Mouse (Mus musculus) kidney, adult 2 months (tissue): ENCODE data around the gene Spen. TPM values are rescaled to one million over a fixed set of nuclear protein-coding genes. Genes with fewer than 3 reads are reported as not detected.

ENCODE experiments used
- DNase-seq: peaks from one replicate; pipeline ENCODE4 v3.0.0; 2021
- H3K27ac ChIP-seq: fragments of 200-500 bp; 2 replicates; pipeline ENCODE4 v1.5.1; 2012; ENCODE audit warnings: low read depth, low read length, control low read depth, inconsistent platforms; ENCODE audit not compliant: insufficient read depth
- H3K27me3 ChIP-seq: fragments of 200-500 bp; replicated peaks from 2 replicates; pipeline ENCODE4 v1.6.1; 2012; ENCODE audit warnings: mild to moderate bottlenecking, moderate library complexity, low read length, inconsistent platforms; ENCODE audit not compliant: control insufficient read depth, insufficient read depth
- H3K36me3 ChIP-seq: fragments of 200-500 bp; 2 replicates; pipeline ENCODE4 v1.6.1; 2012; ENCODE audit warnings: mild to moderate bottlenecking, moderate library complexity, low read length, inconsistent platforms; ENCODE audit not compliant: control insufficient read depth, insufficient read depth
- H3K4me1 ChIP-seq: fragments of 200-500 bp; 2 replicates; pipeline ENCODE4 v1.6.1; 2011; ENCODE audit warnings: low read length; ENCODE audit not compliant: control insufficient read depth, insufficient read depth
- H3K4me3 ChIP-seq: fragments of 200-500 bp; 2 replicates; pipeline ENCODE4 v1.5.1; 2011; ENCODE audit warnings: mild to moderate bottlenecking, low read depth, low read length, control low read depth; ENCODE audit not compliant: insufficient read depth
- CTCF ChIP-seq: fragments of 200-500 bp; conservative IDR thresholded peaks from 2 replicates; pipeline ENCODE4 v1.5.1; 2011; ENCODE audit warnings: low read depth, mild to moderate bottlenecking, control low read depth, low read length, moderate library complexity, mixed read lengths; ENCODE audit not compliant: insufficient read depth, insufficient read length
- POLR2A ChIP-seq: fragments of 200-500 bp; IDR thresholded peaks from one replicate; pipeline ENCODE4 v1.6.1; 2011; ENCODE audit warnings: low read depth, low read length, control low read depth
- WGBS: fragments of 180-500 bp; shearing (Covaris S2); methylation state at CpG from one replicate; pipeline ENCODE4 v1.1.7; 2018; 5-methylcytosine and 5-hydroxymethylcytosine counted together
- polyA plus RNA-seq: library from polyadenylated mRNA; depleted of rRNA; stranded (reverse); fragments of >200 nt; gene quantifications from 2 replicates; pipeline ENCODE4 v1.2.3, GENCODE M21; 2012

Spen gene
- polyA plus RNA-seq, 1 experiment: 19.6 TPM

- peaks cover 35% of the 10 kb centered on the region for H3K4me1 ChIP-seq
- H3K36me3 ChIP-seq: no peaks in the 10 kb centered on the region
- H3K27ac ChIP-seq: no peak overlapping the region
- TF ChIP-seq POLR2A (no peak), CTCF (no peak)
- DNase-seq: peak; percentile 67
- H3K4me3 ChIP-seq: no peak overlapping the region
- no peaks in the 10 kb centered on the region for H3K27me3 ChIP-seq
- WGBS: 44% methylated on average over 7 of the region's 7 CpGs
Measured at GRCm38 (mm10) chr4:141526936-141527650, 11.3 kb downstream of the Spen start.

DNA sequence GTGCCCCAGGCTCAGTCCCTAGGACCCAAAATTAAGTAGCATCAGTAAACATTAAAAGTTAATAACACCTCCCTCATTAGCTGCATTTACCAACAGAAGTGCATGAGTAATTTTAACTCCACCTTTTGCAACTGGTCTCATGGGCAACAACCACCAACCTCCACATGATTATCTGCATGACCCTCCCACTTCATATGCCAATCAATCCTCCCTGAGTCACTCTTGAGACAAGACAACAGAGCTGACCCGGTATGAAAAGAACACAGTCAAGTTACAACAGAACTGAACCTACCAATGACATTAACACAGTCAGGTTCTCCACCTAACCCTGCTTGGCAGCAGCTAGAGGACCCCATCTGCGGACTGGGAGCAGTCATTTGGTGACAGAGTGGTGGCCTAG lies 12.5 kb downstream of the Spen start:
- DNase-seq: no peak
- no peak overlapping the region for H3K27ac ChIP-seq
- no peaks in the 10 kb centered on the region; the same call in 1 of the 2 replicates for H3K36me3 ChIP-seq
- H3K4me3 ChIP-seq: no peak overlapping the region
- H3K27me3 ChIP-seq: no peaks in the 10 kb centered on the region
- WGBS: 55% methylated on average over 2 of the region's 2 CpGs
- TF ChIP-seq POLR2A (no peak), CTCF (no peak)
- peaks cover 35% of the 10 kb centered on the region for H3K4me1 ChIP-seq

GRCm38 (mm10) chr4:141524658-141525057 lies 13.7 kb downstream of the Spen start:
- WGBS: 19% methylated on average over 6 of the region's 6 CpGs
- Histone ChIP-seq H3K4me1 (peaks cover 35% of the 10 kb centered on the region), H3K36me3 (no peaks in the 10 kb centered on the region; the same call in 1 of the 2 replicates), H3K4me3 (no peak overlapping the region), H3K27ac (no peak overlapping the region), H3K27me3 (no peaks in the 10 kb centered on the region)
- no peak for TF ChIP-seq POLR2A
- no peak for TF ChIP-seq CTCF
- no peak for DNase-seq

DNA sequence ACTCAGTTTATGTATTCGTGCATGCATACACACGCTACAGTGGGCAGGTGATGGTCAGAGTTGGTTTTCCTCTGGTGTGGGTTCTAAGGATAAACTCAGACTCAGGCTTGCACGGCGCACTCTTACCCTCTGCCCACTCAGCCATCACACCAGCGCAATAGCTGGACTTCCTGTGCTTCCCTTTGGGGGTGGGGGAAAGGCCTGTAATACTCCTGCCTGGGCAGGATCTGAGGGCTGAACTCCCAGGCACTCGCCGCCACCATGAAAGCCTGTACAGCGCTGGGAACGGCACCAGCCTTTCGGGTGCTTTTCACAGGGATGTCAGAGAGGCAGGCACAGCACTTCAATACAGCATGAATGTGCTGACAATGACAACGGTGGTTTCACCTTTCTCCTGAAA lies 15.3 kb downstream of the Spen start:
- peaks cover 32% of the 10 kb centered on the region for H3K4me1 ChIP-seq

DNA sequence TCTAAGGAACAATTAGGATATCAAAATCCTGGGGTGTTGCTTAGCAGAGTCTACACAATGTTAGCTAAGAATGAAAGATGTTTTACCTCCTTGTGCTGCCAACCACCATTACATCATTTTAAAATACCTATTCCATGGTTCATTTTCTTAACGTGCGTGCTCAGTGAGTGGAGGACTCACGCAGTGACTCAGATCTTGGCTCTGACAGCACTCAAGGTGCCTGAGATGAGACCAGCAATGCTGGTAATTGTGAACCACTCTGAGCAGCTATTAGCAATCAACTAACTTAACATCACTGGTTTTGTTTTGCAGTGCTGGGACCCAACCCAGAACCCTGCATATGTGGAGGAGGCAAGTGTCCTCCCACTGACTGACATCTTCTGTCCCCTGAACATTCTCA lies 20.0 kb downstream of the Spen start:
- Histone ChIP-seq H3K4me1 (peaks cover 12% of the 10 kb centered on the region; the same call in 1 of the 2 replicates), H3K4me3 (no peak overlapping the region), H3K27me3 (no peaks in the 10 kb centered on the region), H3K27ac (no peak overlapping the region), H3K36me3 (no peaks in the 10 kb centered on the region; the same call in 1 of the 2 replicates)
- WGBS: 64% methylated on average over 3 of the region's 3 CpGs
- TF ChIP-seq CTCF (no peak), POLR2A (no peak)
- DNase-seq: no peak

More for the DNA sequence above, 15.3 kb downstream of the Spen start:
- no peaks in the 10 kb centered on the region; the same call in 1 of the 2 replicates for H3K36me3 ChIP-seq
- H3K27ac ChIP-seq: no peak overlapping the region; the same call in 1 of the 2 replicates
- WGBS: 16% methylated on average over 11 of the region's 11 CpGs
- no peak overlapping the region for H3K4me3 ChIP-seq
- peak; percentile 51 for DNase-seq
- TF ChIP-seq CTCF (no peak), POLR2A (no peak)
- no peaks in the 10 kb centered on the region for H3K27me3 ChIP-seq

DNA sequence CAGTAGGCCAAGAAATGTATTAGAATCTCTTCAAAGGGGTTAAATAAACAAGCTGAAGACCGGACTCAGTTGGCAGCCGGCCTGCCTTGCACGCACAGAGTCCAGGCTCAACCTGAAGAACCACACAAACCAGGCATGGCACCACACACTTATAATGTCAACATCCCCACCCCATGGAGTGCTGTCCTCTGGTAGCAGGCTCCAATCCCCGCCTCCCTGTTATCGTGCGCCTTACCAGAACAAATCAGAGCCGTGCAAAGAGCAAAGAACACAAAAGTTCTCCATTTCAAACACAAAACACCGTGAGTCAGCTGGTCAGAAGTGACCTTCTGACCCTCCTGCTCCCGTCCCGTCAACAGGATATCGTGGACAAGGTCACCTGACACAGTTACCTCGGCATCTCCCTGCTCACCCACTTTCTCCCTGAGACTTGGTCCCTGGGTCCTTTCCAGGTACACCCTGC lies 24.2 kb downstream of the Spen start:
- peak; percentile 87 for DNase-seq
- Histone ChIP-seq H3K27me3 (no peaks in the 10 kb centered on the region), H3K36me3 (no peaks in the 10 kb centered on the region), H3K27ac (peak overlapping the region; percentile 19; the same call in 1 of the 2 replicates), H3K4me3 (no peak overlapping the region), H3K4me1 (peaks cover 22% of the 10 kb centered on the region)
- WGBS: 7% methylated on average over 12 of the region's 12 CpGs
- TF ChIP-seq POLR2A: no peak
- TF ChIP-seq CTCF: no peak

DNA sequence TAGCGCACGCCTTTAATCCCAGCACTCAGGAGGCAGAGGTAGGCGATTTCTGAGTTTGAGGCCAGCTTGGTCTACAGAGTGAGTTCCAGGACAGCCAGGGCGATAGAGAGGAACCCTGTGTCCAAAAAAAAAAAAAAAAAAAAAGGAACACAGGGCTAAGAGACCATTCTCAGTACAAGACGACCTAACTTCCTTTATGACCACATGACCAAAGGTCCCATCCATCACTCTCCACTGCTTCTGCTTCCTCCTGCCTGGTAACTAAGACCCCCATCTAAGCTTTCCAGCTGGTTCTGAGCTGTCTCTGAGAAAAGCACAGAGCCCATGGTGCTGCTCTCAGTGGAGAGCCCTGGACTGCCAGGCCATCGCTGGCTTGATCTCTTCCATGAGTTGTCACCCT lies 26.3 kb downstream of the Spen start:
- H3K4me1 ChIP-seq: peaks cover 23% of the 10 kb centered on the region
- H3K4me3 ChIP-seq: no peak overlapping the region
- no peaks in the 10 kb centered on the region for H3K36me3 ChIP-seq
- 52% methylated on average over 6 of the region's 6 CpGs for WGBS
- no peak for TF ChIP-seq CTCF
- no peak for TF ChIP-seq POLR2A
- no peaks in the 10 kb centered on the region for H3K27me3 ChIP-seq
- H3K27ac ChIP-seq: no peak overlapping the region
- DNase-seq: no peak

GRCm38 (mm10) chr4:141510457-141510856 lies 27.9 kb downstream of the Spen start:
- Histone ChIP-seq H3K4me3 (no peak overlapping the region), H3K36me3 (no peaks in the 10 kb centered on the region), H3K27ac (no peak overlapping the region), H3K27me3 (no peaks in the 10 kb centered on the region), H3K4me1 (peaks cover 35% of the 10 kb centered on the region)
- no peak for TF ChIP-seq POLR2A
- TF ChIP-seq CTCF: no peak
- DNase-seq: no peak
- WGBS: 72% methylated on average over 13 of the region's 13 CpGs
